Mouse (Mus musculus): ENCODE measurements around the gene Padi1.

- TF ChIP-seq CTCF (IDR thresholded peaks at IDR 0.05; ENCODE audit: low read depth, low read length) (no peak), GATA1 (IDR thresholded peaks at IDR 0.05; ENCODE audit: borderline replicate concordance, low read length) (no peak), TAL1 (conservative IDR thresholded peaks at IDR 0.05; ENCODE audit: low read depth, low read length) (no peak), GATA2 (IDR thresholded peaks at IDR 0.05; ENCODE audit: borderline replicate concordance, low read depth, low read length) (no peak), POLR2AphosphoS5 (IDR thresholded peaks at IDR 0.05; ENCODE audit: insufficient replicate concordance, low read depth, low read length) (no peak)
Observed at GRCm38 (mm10) chr4:140810458-140811260, 34.9 kb downstream of the Padi1 start, which contains the start of gene Padi3.

Measured in G1E (cell line).